Mouse (Mus musculus): ENCODE data around the gene Derl3.

- no peak for TF ChIP-seq CTCF (IDR thresholded peaks at IDR 0.05; ENCODE audit: low read depth, low read length)
- no peak for TF ChIP-seq GATA1 (IDR thresholded peaks at IDR 0.05; ENCODE audit: borderline replicate concordance, low read length)
These were observed 44.8 kb downstream of the Derl3 start for GRCm38 (mm10) chr10:75937851-75938643.
